Mouse (Mus musculus) neural tube, embryonic 13.5 days (tissue): ENCODE data around the gene Ubald1. TPM values are rescaled to one million over a fixed set of nuclear protein-coding genes. Genes with fewer than 3 reads are reported as not detected.

Experiments used
- ATAC-seq: fragments of 200-750 bp; cut with Nextera tagmentation; 2 replicates; pipeline ENCODE4 v1.8.0; 2017; ENCODE audit warnings: low read depth, mild to moderate bottlenecking, moderate TSS enrichment, moderate library complexity
- H3K27ac ChIP-seq: fragments of 300-500 bp; sonication (generic); replicated peaks from 2 replicates; pipeline ENCODE4 v1.5.1; 2015; ENCODE audit warnings: moderate library complexity, mild to moderate bottlenecking, inconsistent platforms
- H3K27me3 ChIP-seq: fragments of 300-500 bp; sonication (generic); 2 replicates; pipeline ENCODE4 v1.6.1; 2015; ENCODE audit warnings: mild to moderate bottlenecking, inconsistent platforms
- H3K36me3 ChIP-seq: fragments of 300-500 bp; sonication (generic); 2 replicates; pipeline ENCODE4 v1.6.1; 2015; ENCODE audit warnings: mild to moderate bottlenecking, inconsistent platforms
- H3K4me1 ChIP-seq: fragments of 300-500 bp; sonication (generic); replicated peaks from 2 replicates; pipeline ENCODE4 v1.6.1; 2015; ENCODE audit warnings: inconsistent platforms
- H3K4me2 ChIP-seq: fragments of 300-500 bp; sonication (generic); 2 replicates; pipeline ENCODE4 v1.6.1; 2015; ENCODE audit warnings: inconsistent platforms, mild to moderate bottlenecking, moderate library complexity
- H3K4me3 ChIP-seq: fragments of 300-500 bp; sonication (generic); 2 replicates; pipeline ENCODE4 v1.5.1; 2015; ENCODE audit warnings: mild to moderate bottlenecking, inconsistent platforms
- H3K9ac ChIP-seq: fragments of 300-500 bp; sonication (generic); 2 replicates; pipeline ENCODE4 v1.6.1; 2015; ENCODE audit warnings: moderate library complexity, mild to moderate bottlenecking, inconsistent platforms
- H3K9me3 ChIP-seq: fragments of 300-500 bp; sonication (generic); 2 replicates; pipeline ENCODE4 v1.6.1; 2016; ENCODE audit warnings: inconsistent platforms
- WGBS: fragments of 180-500 bp; shearing (Covaris S2); methylation state at CpG from one replicate; pipeline ENCODE4 v1.1.7; 2015; 5-methylcytosine and 5-hydroxymethylcytosine counted together
- polyA plus RNA-seq: library from polyadenylated mRNA; unstranded; fragments of >200 nt; fragmentation: Nextera tagmentation; extraction: Ambion mirVana; gene quantifications from 2 replicates; pipeline ENCODE4 v1.2.1, GENCODE M21; 2015

The Ubald1 gene
- polyA plus RNA-seq, 1 experiment from 2014 or later = 66.3 TPM

- Histone ChIP-seq H3K36me3 (peaks cover 26% of the 10 kb centered on the region), H3K27me3 (no peaks in the 10 kb centered on the region), H3K9me3 (no peaks in the 10 kb centered on the region), H3K4me3 (peak overlapping the region; percentile 80), H3K27ac (peak overlapping the region; percentile 99), H3K4me2 (peak overlapping the region; percentile 91), H3K9ac (peak overlapping the region; percentile 91), H3K4me1 (peaks cover 53% of the 10 kb centered on the region)
- ATAC-seq = peak; percentile 37
- WGBS = 0% methylated on average over 52 of the region's 54 CpGs
These were observed 911 bp downstream of the Ubald1 start for GRCm38 (mm10) chr16:4879101-4879707.

- Histone ChIP-seq H3K4me2 (peak overlapping the region; percentile 91), H3K27me3 (no peaks in the 10 kb centered on the region), H3K4me3 (peak overlapping the region; percentile 80), H3K27ac (peak overlapping the region; percentile 99), H3K4me1 (peaks cover 53% of the 10 kb centered on the region), H3K36me3 (peaks cover 34% of the 10 kb centered on the region), H3K9me3 (no peaks in the 10 kb centered on the region), H3K9ac (peak overlapping the region; percentile 91)
- 34% methylated on average over 5 of the region's 5 CpGs for WGBS
- no peak for ATAC-seq
These were observed 1.8 kb downstream of the Ubald1 start for GRCm38 (mm10) chr16:4878192-4878885.

- Histone ChIP-seq H3K27ac (peak overlapping the region; percentile 99; the same call in 1 of the 2 replicates), H3K27me3 (no peaks in the 10 kb centered on the region), H3K4me2 (peak overlapping the region; percentile 91), H3K9ac (peak overlapping the region; percentile 91), H3K9me3 (no peaks in the 10 kb centered on the region), H3K36me3 (peaks cover 38% of the 10 kb centered on the region), H3K4me3 (peak overlapping the region; percentile 80), H3K4me1 (peaks cover 53% of the 10 kb centered on the region)
- 80% methylated on average over 3 of the region's 3 CpGs for WGBS
- ATAC-seq = no peak
These were observed 2.4 kb downstream of the Ubald1 start for GRCm38 (mm10) chr16:4877701-4878100.

- Histone ChIP-seq H3K27ac (no peak overlapping the region), H3K9ac (peak overlapping the region; percentile 91), H3K36me3 (peaks cover 38% of the 10 kb centered on the region), H3K9me3 (no peaks in the 10 kb centered on the region), H3K27me3 (no peaks in the 10 kb centered on the region), H3K4me2 (peak overlapping the region; percentile 91; the same call in 1 of the 2 replicates), H3K4me1 (peaks cover 52% of the 10 kb centered on the region), H3K4me3 (no peak overlapping the region)
- ATAC-seq = no peak
- 89% methylated on average over 4 of the region's 4 CpGs for WGBS
These were observed 2.9 kb downstream of the Ubald1 start for GRCm38 (mm10) chr16:4877195-4877594.

GRCm38 (mm10) chr16:4876033-4876680, 4.0 kb downstream of the Ubald1 start:
- Histone ChIP-seq H3K9ac (no peak overlapping the region), H3K27ac (peak overlapping the region; percentile 28; the same call in 1 of the 2 replicates)
- WGBS = 72% methylated on average over 8 of the region's 8 CpGs

GRCm38 (mm10) chr16:4875198-4876032, 4.7 kb downstream of the Ubald1 start:
- WGBS = 86% methylated on average over 23 of the region's 23 CpGs

More at GRCm38 (mm10) chr16:4876033-4876680, 4.0 kb downstream of the Ubald1 start:
- peaks cover 38% of the 10 kb centered on the region for H3K36me3 ChIP-seq
- H3K4me1 ChIP-seq = peaks cover 41% of the 10 kb centered on the region
- no peaks in the 10 kb centered on the region for H3K9me3 ChIP-seq
- H3K4me3 ChIP-seq = no peak overlapping the region
- no peaks in the 10 kb centered on the region for H3K27me3 ChIP-seq
- ATAC-seq = no peak
- no peak overlapping the region for H3K4me2 ChIP-seq

GRCm38 (mm10) chr16:4871926-4872325, 8.2 kb downstream of the Ubald1 start:
- no peak overlapping the region for H3K9ac ChIP-seq
- WGBS = 80% methylated on average over 2 of the region's 2 CpGs
- H3K27ac ChIP-seq = no peak overlapping the region
- H3K9me3 ChIP-seq = no peaks in the 10 kb centered on the region
- no peak overlapping the region for H3K4me3 ChIP-seq
- H3K4me1 ChIP-seq = peaks cover 19% of the 10 kb centered on the region
- H3K36me3 ChIP-seq = peaks cover 57% of the 10 kb centered on the region
- no peak for ATAC-seq
- H3K4me2 ChIP-seq = no peak overlapping the region
- no peaks in the 10 kb centered on the region for H3K27me3 ChIP-seq

More at GRCm38 (mm10) chr16:4875198-4876032, 4.7 kb downstream of the Ubald1 start:
- Histone ChIP-seq H3K27me3 (no peaks in the 10 kb centered on the region), H3K9ac (no peak overlapping the region), H3K4me2 (no peak overlapping the region), H3K9me3 (no peaks in the 10 kb centered on the region), H3K4me1 (peaks cover 38% of the 10 kb centered on the region), H3K4me3 (no peak overlapping the region), H3K36me3 (peaks cover 43% of the 10 kb centered on the region), H3K27ac (peak overlapping the region; percentile 28; the same call in 1 of the 2 replicates)
- no peak for ATAC-seq

- no peak overlapping the region for H3K4me2 ChIP-seq
- peaks cover 4% of the 10 kb centered on the region; the same call in 1 of the 2 replicates for H3K4me1 ChIP-seq
- peaks cover 44% of the 10 kb centered on the region for H3K36me3 ChIP-seq
- H3K9me3 ChIP-seq = no peaks in the 10 kb centered on the region
- WGBS = 92% methylated on average over 5 of the region's 5 CpGs
- H3K4me3 ChIP-seq = no peak overlapping the region
- H3K27me3 ChIP-seq = no peaks in the 10 kb centered on the region
- no peak overlapping the region for H3K9ac ChIP-seq
- no peak overlapping the region for H3K27ac ChIP-seq
- ATAC-seq = no peak
These were observed 9.6 kb downstream of the Ubald1 start for GRCm38 (mm10) chr16:4870490-4870889.

- WGBS = 79% methylated on average over 7 of the region's 7 CpGs
- ATAC-seq = no peak
These were observed 13.9 kb downstream of the Ubald1 start for GRCm38 (mm10) chr16:4866101-4866695.

GRCm38 (mm10) chr16:4863742-4864141, 16.4 kb downstream of the Ubald1 start:
- H3K9ac ChIP-seq = no peak overlapping the region
- no peaks in the 10 kb centered on the region for H3K9me3 ChIP-seq
- no peaks in the 10 kb centered on the region for H3K4me1 ChIP-seq
- no peak overlapping the region for H3K4me3 ChIP-seq
- no peak for ATAC-seq
- H3K27ac ChIP-seq = no peak overlapping the region
- 82% methylated on average over 8 of the region's 8 CpGs for WGBS
- no peaks in the 10 kb centered on the region for H3K27me3 ChIP-seq
- H3K36me3 ChIP-seq = no peaks in the 10 kb centered on the region
- H3K4me2 ChIP-seq = no peak overlapping the region

More at GRCm38 (mm10) chr16:4866101-4866695, 13.9 kb downstream of the Ubald1 start:
- H3K9ac ChIP-seq = no peak overlapping the region
- H3K4me1 ChIP-seq = no peaks in the 10 kb centered on the region
- H3K4me3 ChIP-seq = no peak overlapping the region
- no peak overlapping the region for H3K27ac ChIP-seq
- no peaks in the 10 kb centered on the region for H3K9me3 ChIP-seq
- H3K36me3 ChIP-seq = peaks cover 19% of the 10 kb centered on the region
- H3K27me3 ChIP-seq = no peaks in the 10 kb centered on the region
- no peak overlapping the region for H3K4me2 ChIP-seq

GRCm38 (mm10) chr16:4862863-4863483, 17.1 kb downstream of the Ubald1 start:
- ATAC-seq = peak; percentile 47
- Histone ChIP-seq H3K4me1 (no peaks in the 10 kb centered on the region), H3K9me3 (no peaks in the 10 kb centered on the region), H3K4me3 (no peak overlapping the region), H3K36me3 (no peaks in the 10 kb centered on the region), H3K4me2 (no peak overlapping the region), H3K27ac (no peak overlapping the region), H3K9ac (no peak overlapping the region), H3K27me3 (no peaks in the 10 kb centered on the region)
- WGBS = 58% methylated on average over 9 of the region's 9 CpGs
